Mouse (Mus musculus): ENCODE data around the gene Fgf14.
"Not testable (repeated sequence)": the region's sequence is repeated elsewhere in the genome, so short reads cannot be mapped to it uniquely, and the experiment has no call there.

Fgf14 gene

GRCm38 (mm10) chr14:124474066-124474667, 202.8 kb downstream of the Fgf14 start:
- no peak for DNase-seq (ENCODE audit: low read depth, low spot score)

- DNase-seq (ENCODE audit: low read depth, low spot score), result no peak
These were observed 206.0 kb downstream of the Fgf14 start for GRCm38 (mm10) chr14:124470909-124471308.

GRCm38 (mm10) chr14:124455120-124455519, 221.8 kb downstream of the Fgf14 start:
- DNase-seq (ENCODE audit: low read depth, low spot score), result no peak

GRCm38 (mm10) chr14:124446096-124446840, 230.7 kb downstream of the Fgf14 start:
- DNase-seq (ENCODE audit: low read depth, low spot score), result no peak

GRCm38 (mm10) chr14:124444831-124445230, 232.1 kb downstream of the Fgf14 start:
- no peak for DNase-seq (ENCODE audit: low read depth, low spot score)

- not testable (repeated sequence) for DNase-seq (ENCODE audit: low read depth, low spot score)
These were observed 237.6 kb downstream of the Fgf14 start for GRCm38 (mm10) chr14:124439298-124439697.

- DNase-seq (ENCODE audit: low read depth, low spot score), result no peak
These were observed 265.0 kb downstream of the Fgf14 start for GRCm38 (mm10) chr14:124411890-124412289.

GRCm38 (mm10) chr14:124410945-124411344, 266.0 kb downstream of the Fgf14 start:
- DNase-seq (ENCODE audit: low read depth, low spot score), result peak; percentile 1

- no peak for DNase-seq (ENCODE audit: low read depth, low spot score)
These were observed 348.5 kb downstream of the Fgf14 start for GRCm38 (mm10) chr14:124328391-124328790.

- DNase-seq (ENCODE audit: low read depth, low spot score), result no peak
These were observed 357.8 kb downstream of the Fgf14 start for GRCm38 (mm10) chr14:124319017-124319718.

GRCm38 (mm10) chr14:124315513-124315912, 361.4 kb downstream of the Fgf14 start:
- no peak for DNase-seq (ENCODE audit: low read depth, low spot score)

GRCm38 (mm10) chr14:124287027-124287426, 389.9 kb downstream of the Fgf14 start:
- no peak for DNase-seq (ENCODE audit: low read depth, low spot score)

- no peak for DNase-seq (ENCODE audit: low read depth, low spot score)
These were observed 398.5 kb downstream of the Fgf14 start for GRCm38 (mm10) chr14:124278384-124278944.

- no peak for DNase-seq (ENCODE audit: low read depth, low spot score)
These were observed 409.9 kb downstream of the Fgf14 start for GRCm38 (mm10) chr14:124266977-124267376.

- no peak for DNase-seq (ENCODE audit: low read depth, low spot score)
These were observed 412.3 kb downstream of the Fgf14 start for GRCm38 (mm10) chr14:124264541-124265059.

GRCm38 (mm10) chr14:124263199-124263598, 413.7 kb downstream of the Fgf14 start:
- no peak for DNase-seq (ENCODE audit: low read depth, low spot score)

- DNase-seq (ENCODE audit: low read depth, low spot score), result no peak
These were observed 429.4 kb downstream of the Fgf14 start for GRCm38 (mm10) chr14:124247517-124247916.

- DNase-seq (ENCODE audit: low read depth, low spot score), result no peak
These were observed 453.5 kb downstream of the Fgf14 start for GRCm38 (mm10) chr14:124223445-124223844.

- DNase-seq (ENCODE audit: low read depth, low spot score), result no peak
These were observed 454.5 kb downstream of the Fgf14 start for GRCm38 (mm10) chr14:124222447-124222846.

GRCm38 (mm10) chr14:124220979-124221378, 455.9 kb downstream of the Fgf14 start:
- DNase-seq (ENCODE audit: low read depth, low spot score), result no peak

GRCm38 (mm10) chr14:124195806-124196205, 481.1 kb downstream of the Fgf14 start:
- no peak for DNase-seq (ENCODE audit: low read depth, low spot score)

GRCm38 (mm10) chr14:124195331-124195730, 481.6 kb downstream of the Fgf14 start:
- no peak for DNase-seq (ENCODE audit: low read depth, low spot score)
